Mouse (Mus musculus) colon, adult 2 months (tissue): ENCODE results near the gene Tmem82. TPM values are rescaled to one million over a fixed set of nuclear protein-coding genes. Genes with fewer than 3 reads are reported as not detected.

ENCODE experiments used
- polyA plus RNA-seq: library from polyadenylated mRNA; depleted of rRNA; stranded (reverse); fragments of >200 nt; gene quantifications from 2 replicates; pipeline ENCODE4 v1.2.3, GENCODE M21; 2012; rRNA removed

Tmem82 gene
- 43.3 and 46.4 TPM in 2 replicates for polyA plus RNA-seq

GRCm38 (mm10) chr4:141618565-141619243, at the start of gene Tmem82:
Gene Tmem82, minus strand, starts transcription at chr4:141618633.

GRCm38 (mm10) chr4:141664799-141665198, 46.4 kb upstream of the Tmem82 start, which contains the start of gene Plekhm2:
Gene Plekhm2, minus strand, starts transcription at chr4:141664899.

GRCm38 (mm10) chr4:141623666-141624065, 5.2 kb upstream of the Tmem82 start, which contains the start of gene Slc25a34:
Gene Slc25a34, minus strand, starts transcription at chr4:141623821.

GRCm38 (mm10) chr4:141605861-141606260, 12.6 kb downstream of the Tmem82 start, which contains the start of gene Fblim1:
Gene Fblim1, minus strand, starts transcription at chr4:141606096.

Other genes starting within 250 kb of the Tmem82 start
- gene Clcnka, start 219.9 kb downstream of the Tmem82 start, polyA plus RNA-seq: 0.06 TPM in 1 of 2 replicates, not detected in the other
- gene Clcnkb, start 202.6 kb downstream of the Tmem82 start, polyA plus RNA-seq: 0.08 and 0.92 TPM in 2 replicates
- 16.5 and 19.5 TPM in 2 replicates for gene Hspb7, start 197.9 kb downstream of the Tmem82 start, polyA plus RNA-seq
- 0.35 and 0.40 TPM in 2 replicates for gene Srarp, start 182.5 kb downstream of the Tmem82 start, polyA plus RNA-seq
- 40.2 and 41.1 TPM in 2 replicates for gene Zbtb17, start 174.0 kb downstream of the Tmem82 start, polyA plus RNA-seq
- gene Spen, start 80.0 kb downstream of the Tmem82 start, polyA plus RNA-seq: 21.2 and 27.0 TPM in 2 replicates
- 118 and 124 TPM in 2 replicates for gene Fblim1, start 12.5 kb downstream of the Tmem82 start, polyA plus RNA-seq
- gene Slc25a34, start 5.2 kb upstream of the Tmem82 start, polyA plus RNA-seq: 44.8 and 48.5 TPM in 2 replicates
- 28.6 and 29.1 TPM in 2 replicates for gene Plekhm2, start 46.3 kb upstream of the Tmem82 start, polyA plus RNA-seq
- 8.7 and 14.3 TPM in 2 replicates for gene Rsc1a1, start 67.0 kb upstream of the Tmem82 start, polyA plus RNA-seq
- 17.2 and 20.5 TPM in 2 replicates for gene Ddi2, start 104.8 kb upstream of the Tmem82 start, polyA plus RNA-seq
- gene Agmat, start 128.0 kb upstream of the Tmem82 start, polyA plus RNA-seq: 0.17 and 0.58 TPM in 2 replicates
- gene Dnajc16, start 172.3 kb upstream of the Tmem82 start, polyA plus RNA-seq: 8.2 and 9.1 TPM in 2 replicates
- 21.1 and 22.4 TPM in 2 replicates for gene Casp9, start 175.0 kb upstream of the Tmem82 start, polyA plus RNA-seq
- 9.3 and 11,101 TPM in 2 replicates for gene Cela2a, start 207.5 kb upstream of the Tmem82 start, polyA plus RNA-seq
- 0.84 and 1,055 TPM in 2 replicates for gene Ctrc, start 227.7 kb upstream of the Tmem82 start, polyA plus RNA-seq